Comparison of ENCODE assay signal across 16 mouse cellular contexts in the genomic region with DNA sequence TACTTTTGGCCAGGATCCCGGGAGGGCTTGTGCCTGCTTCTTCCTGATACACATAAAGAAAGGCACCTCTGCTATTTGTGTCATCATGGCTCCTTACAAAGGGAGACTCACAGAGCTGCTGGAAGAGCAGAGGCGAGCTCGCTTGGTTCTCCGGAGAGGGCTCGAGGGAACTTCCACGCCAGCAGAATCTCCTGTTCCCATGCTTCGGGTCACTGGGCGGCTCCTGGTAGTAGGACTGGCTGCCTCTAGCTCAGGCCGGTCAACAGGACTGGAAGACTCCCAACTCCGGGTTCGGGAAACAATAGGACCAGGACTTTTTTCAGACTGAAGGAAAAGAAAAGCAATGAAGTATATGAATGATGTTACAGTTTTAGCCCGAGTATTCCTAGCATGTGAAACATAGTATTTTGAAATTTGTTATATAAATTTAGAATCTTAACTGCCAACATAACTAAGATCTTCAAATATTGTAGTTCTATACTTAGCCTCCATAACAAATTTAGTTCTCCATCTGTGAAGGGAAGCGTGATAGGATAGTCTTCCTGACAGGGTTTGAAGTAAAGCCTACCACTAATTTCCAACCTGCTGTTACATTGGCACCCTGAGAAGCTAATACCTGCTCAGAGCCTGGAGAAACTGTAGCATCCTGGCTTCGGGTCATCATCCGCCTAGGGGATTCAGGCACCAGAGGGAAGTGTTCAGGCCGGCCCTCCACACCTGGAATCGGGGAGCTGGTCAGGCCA.
"Had no signal": no experiment of that assay in that cellular context is flagged by ENCODE, and none has a peak within 500 bp of the region (broad histone marks: within the 10 kb centered on the region; RNA-seq: fewer than 3 reads in every experiment).

No protein-coding gene starts in this region.

- H3K4me3 ChIP-seq: kidney, embryonic 15.5 days; limb, embryonic 10.5 days; limb, embryonic 13.5 days; liver, embryonic 12.5 days; liver, embryonic 15.5 days had no signal

- DNase-seq: kidney, adult 18-20 months; kidney, postnatal 10 days; layer of hippocampus, postnatal 36 days; liver; lung, adult 2 months; lung, postnatal 14 days; lung, postnatal 4 days; midbrain, embryonic 14.5 days; thymus, adult 2 months; thymus, postnatal 14 days; thymus, postnatal 4 days had no signal

- H3K27ac ChIP-seq: kidney, embryonic 15.5 days; limb, embryonic 10.5 days; limb, embryonic 13.5 days; liver, embryonic 12.5 days; liver, embryonic 15.5 days had no signal

- ATAC-seq: liver, embryonic 12.5 days had no signal
